Mouse (Mus musculus): ENCODE data around the gene Agr2. TPM values are rescaled to one million over a fixed set of nuclear protein-coding genes. Genes with fewer than 3 reads are reported as not detected.
A peak's percentile ranks its signal among the peaks of the same experiment; 100 is the strongest.

Gene Agr2
- polyA plus RNA-seq, 1 experiment = 0.15 TPM

DNA sequence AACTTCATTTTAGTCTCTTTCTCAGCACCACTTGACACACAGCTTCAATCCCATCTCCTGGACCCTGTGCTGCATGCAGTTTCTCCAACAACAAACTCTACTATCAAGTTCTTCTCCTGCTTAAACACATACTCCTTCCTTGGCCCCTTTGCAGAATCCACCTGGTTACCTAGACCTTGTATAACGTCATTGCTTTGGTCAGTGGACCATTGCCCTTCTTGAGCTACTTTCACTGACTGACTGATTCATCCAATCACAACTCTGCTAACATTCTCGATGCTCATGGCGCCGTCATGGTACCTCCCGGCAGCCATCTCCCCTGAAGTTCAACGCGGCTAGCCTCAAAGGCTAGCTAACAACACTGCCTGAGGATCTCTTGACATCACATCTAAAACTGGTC lies 43.4 kb downstream of the Agr2 start:
- peaks cover 3% of the 10 kb centered on the region for H3K4me1 ChIP-seq (ENCODE audit: control insufficient read depth, insufficient read depth, low read length)
- H3K4me3 ChIP-seq (ENCODE audit: insufficient read depth, low read length) = no peak overlapping the region
- no peak overlapping the region for H3K27ac ChIP-seq (ENCODE audit: insufficient read depth, low read length)
- no peak for TF ChIP-seq POLR2A (IDR thresholded peaks at IDR 0.05; ENCODE audit: extremely low read depth, insufficient read depth, low read length)

DNA sequence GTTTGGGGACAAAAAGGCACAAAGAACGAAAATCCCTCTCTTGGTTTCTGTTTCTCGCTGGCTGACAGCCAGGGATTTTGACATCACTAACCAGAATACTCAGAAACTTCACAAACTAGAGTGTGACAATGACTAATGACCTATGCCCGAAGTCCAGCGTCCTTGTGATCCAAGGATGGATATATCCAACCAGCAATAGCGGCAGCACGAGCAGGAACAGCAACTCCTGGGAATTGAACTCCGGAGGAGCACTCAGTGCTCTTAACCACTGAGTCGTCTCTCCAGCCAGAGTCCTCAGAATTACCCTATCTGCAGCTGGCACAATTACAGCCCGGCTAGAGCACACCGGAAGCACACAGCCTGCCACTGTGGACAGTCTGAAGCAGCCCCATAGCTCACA lies 44.1 kb downstream of the Agr2 start:
- Histone ChIP-seq H3K4me3 (ENCODE audit: insufficient read depth, low read length) (no peak overlapping the region), H3K27ac (ENCODE audit: insufficient read depth, low read length) (no peak overlapping the region), H3K4me1 (ENCODE audit: control insufficient read depth, insufficient read depth, low read length) (peaks cover 3% of the 10 kb centered on the region)
- TF ChIP-seq CTCF (IDR thresholded peaks at IDR 0.05; ENCODE audit: extremely low read depth, insufficient read depth, low read length) = no peak
- TF ChIP-seq POLR2A (IDR thresholded peaks at IDR 0.05; ENCODE audit: extremely low read depth, insufficient read depth, low read length) = no peak

DNA sequence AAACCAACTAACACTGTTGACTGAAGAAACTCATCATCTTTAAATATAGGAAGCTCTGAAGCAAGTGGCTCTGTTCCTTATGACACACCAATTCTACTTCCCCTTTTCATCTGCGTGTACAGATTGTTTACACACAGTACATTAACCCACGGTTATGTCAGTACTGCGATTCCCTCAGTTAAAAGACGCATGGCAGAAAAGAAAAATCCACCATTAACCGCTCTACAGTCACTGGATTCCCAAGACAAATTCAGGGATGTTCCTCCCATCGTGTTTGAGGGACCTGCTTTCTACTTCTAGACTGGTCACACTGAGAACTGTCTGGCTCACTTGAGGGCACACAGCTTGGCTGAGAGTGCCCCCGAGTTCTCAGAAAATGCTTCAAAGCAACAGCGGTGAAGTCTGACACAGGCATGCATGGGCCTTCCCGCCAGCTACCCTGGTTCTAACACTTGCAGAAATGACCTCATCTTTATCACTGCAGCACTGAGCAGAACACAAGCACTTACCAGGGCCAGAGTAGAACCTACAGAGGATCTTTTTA lies 46.9 kb downstream of the Agr2 start:
- TF ChIP-seq POLR2A (IDR thresholded peaks at IDR 0.05; ENCODE audit: extremely low read depth, insufficient read depth, low read length) (no peak), CTCF (IDR thresholded peaks at IDR 0.05; ENCODE audit: extremely low read depth, insufficient read depth, low read length) (no peak)
- peak overlapping the region; percentile 97 for H3K4me3 ChIP-seq (ENCODE audit: insufficient read depth, low read length)
- H3K4me1 ChIP-seq (ENCODE audit: control insufficient read depth, insufficient read depth, low read length) = no peaks in the 10 kb centered on the region; the same call in 1 of the 2 replicates
- H3K27ac ChIP-seq (ENCODE audit: insufficient read depth, low read length) = peak overlapping the region; percentile 6; the same call in 1 of the 2 replicates

DNA sequence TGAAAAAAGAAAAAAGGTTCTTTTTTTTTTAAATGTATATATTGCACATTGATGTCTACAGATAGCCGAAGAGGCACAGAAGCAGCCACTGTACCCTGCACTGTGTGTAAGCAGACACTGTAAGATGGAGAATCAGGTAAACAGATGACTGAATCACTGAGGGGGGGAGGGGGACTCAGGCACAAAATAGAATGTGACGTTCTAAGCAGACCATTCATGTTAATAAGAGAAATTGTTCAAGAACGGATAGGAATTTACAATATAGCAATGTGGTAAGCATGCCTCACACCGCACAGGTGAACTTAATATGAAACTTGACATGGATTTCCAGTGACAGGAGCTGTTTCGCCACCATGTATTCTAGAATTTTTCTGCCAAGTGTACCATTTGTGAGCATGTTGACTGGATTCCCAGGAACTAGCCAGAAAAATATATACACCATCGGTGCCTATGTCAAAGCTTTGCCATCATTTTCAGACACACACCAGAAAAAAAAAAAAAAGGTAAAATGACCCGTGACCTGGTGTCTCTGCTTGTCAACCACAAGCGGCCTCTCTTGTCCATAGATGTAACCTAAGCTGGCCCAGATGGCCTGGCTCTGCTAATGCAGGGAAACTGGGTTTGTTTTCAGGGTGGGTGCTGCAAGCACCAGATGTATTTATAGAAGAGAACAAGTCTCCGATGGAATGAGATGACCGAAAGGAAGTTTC lies 48.0 kb downstream of the Agr2 start:
- peak overlapping the region; percentile 97 for H3K27ac ChIP-seq (ENCODE audit: insufficient read depth, low read length)
- TF ChIP-seq POLR2A (IDR thresholded peaks at IDR 0.05; ENCODE audit: extremely low read depth, insufficient read depth, low read length) = no peak
- no peak for TF ChIP-seq CTCF (IDR thresholded peaks at IDR 0.05; ENCODE audit: extremely low read depth, insufficient read depth, low read length)
- no peaks in the 10 kb centered on the region; the same call in 1 of the 2 replicates for H3K4me1 ChIP-seq (ENCODE audit: control insufficient read depth, insufficient read depth, low read length)
- H3K4me3 ChIP-seq (ENCODE audit: insufficient read depth, low read length) = peak overlapping the region; percentile 97

DNA sequence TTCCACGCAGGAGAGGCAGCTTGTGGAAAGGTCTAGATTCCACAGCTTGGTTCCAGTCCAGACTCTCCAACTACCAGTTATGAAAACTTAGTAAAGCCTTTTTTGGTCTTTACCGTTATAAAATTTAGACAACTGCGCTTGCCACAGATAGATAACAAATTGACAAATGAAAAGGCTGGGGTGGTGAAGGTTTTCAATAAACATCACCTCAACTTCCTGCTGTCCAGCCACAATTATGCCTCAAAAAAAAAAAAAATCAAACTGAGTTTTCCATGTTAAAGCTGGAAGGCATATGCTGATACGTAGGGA lies 48.5 kb downstream of the Agr2 start:
- peak overlapping the region; percentile 97 for H3K27ac ChIP-seq (ENCODE audit: insufficient read depth, low read length)
- peak overlapping the region; percentile 97 for H3K4me3 ChIP-seq (ENCODE audit: insufficient read depth, low read length)
- TF ChIP-seq CTCF (IDR thresholded peaks at IDR 0.05; ENCODE audit: extremely low read depth, insufficient read depth, low read length) (no peak), POLR2A (IDR thresholded peaks at IDR 0.05; ENCODE audit: extremely low read depth, insufficient read depth, low read length) (no peak)
- H3K4me1 ChIP-seq (ENCODE audit: control insufficient read depth, insufficient read depth, low read length) = no peaks in the 10 kb centered on the region

DNA sequence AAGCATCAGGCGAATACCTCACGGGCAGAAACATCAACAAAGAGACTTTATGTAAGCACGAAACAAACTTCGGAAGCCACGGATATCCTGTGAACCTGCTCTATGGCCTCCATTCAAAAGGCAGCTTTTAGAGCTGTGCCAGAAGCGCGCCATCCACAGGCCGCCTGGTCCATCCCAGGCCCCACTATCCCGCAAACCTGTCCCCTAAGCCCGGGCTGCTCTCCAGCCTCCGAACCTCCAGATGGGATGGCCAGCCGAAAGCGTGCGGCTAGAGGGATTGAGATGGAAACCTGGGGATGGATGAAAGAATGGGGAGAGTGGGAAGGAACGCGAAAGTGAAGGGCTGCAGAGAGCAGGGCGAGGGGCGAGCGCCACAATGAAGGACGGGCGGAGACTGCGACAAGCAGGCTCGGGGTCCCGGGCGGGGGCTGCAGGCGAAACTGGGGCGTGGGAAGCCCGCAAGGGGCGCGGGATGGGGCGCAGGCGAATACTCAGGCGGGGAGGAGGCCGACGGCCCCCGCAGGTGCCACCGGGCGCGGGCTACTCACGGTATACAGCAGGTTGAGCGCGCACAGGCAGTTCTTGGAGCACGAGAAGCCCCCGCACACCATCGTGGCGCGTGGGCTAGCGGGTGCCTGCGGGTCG lies 49.1 kb downstream of the Agr2 start:
- Histone ChIP-seq H3K27ac (ENCODE audit: insufficient read depth, low read length) (peak overlapping the region; percentile 97), H3K4me1 (ENCODE audit: control insufficient read depth, insufficient read depth, low read length) (no peaks in the 10 kb centered on the region), H3K4me3 (ENCODE audit: insufficient read depth, low read length) (peak overlapping the region; percentile 97)
- no peak for TF ChIP-seq CTCF (IDR thresholded peaks at IDR 0.05; ENCODE audit: extremely low read depth, insufficient read depth, low read length)
- no peak for TF ChIP-seq POLR2A (IDR thresholded peaks at IDR 0.05; ENCODE audit: extremely low read depth, insufficient read depth, low read length)

DNA sequence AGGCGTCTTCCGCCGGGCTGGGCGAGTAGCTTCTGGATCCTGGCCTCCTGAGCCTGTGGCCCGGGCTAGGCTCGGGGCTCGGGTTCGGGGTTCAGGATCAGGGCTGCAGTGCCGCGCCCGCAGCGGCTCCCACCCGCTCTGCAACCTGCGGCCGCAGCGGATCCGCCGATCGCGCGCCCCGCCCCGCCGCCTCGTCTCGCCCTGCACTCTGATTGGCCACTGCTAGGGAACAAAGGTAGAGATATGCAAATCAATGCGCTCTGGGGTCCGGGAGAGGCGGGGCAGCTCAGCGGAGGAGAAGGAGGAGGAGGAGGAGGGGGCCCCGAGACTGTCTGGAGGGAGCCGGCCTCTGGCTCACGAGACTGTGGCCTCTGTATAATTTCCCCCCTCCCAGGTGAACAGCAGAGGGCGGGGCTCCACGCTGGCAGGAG lies 49.7 kb downstream of the Agr2 start, which contains the start of gene Tspan13:
Gene Tspan13 (minus strand): TSS at position 153 of the 431 bp plus-strand sequence.
- H3K27ac ChIP-seq (ENCODE audit: insufficient read depth, low read length) = peak within 1 kb of the TSS; percentile 97
- peak within 1 kb of the TSS; percentile 97 for H3K4me3 ChIP-seq (ENCODE audit: insufficient read depth, low read length)
- TF ChIP-seq CTCF (IDR thresholded peaks at IDR 0.05; ENCODE audit: extremely low read depth, insufficient read depth, low read length) (no peak), POLR2A (IDR thresholded peaks at IDR 0.05; ENCODE audit: extremely low read depth, insufficient read depth, low read length) (peak; percentile 78)

DNA sequence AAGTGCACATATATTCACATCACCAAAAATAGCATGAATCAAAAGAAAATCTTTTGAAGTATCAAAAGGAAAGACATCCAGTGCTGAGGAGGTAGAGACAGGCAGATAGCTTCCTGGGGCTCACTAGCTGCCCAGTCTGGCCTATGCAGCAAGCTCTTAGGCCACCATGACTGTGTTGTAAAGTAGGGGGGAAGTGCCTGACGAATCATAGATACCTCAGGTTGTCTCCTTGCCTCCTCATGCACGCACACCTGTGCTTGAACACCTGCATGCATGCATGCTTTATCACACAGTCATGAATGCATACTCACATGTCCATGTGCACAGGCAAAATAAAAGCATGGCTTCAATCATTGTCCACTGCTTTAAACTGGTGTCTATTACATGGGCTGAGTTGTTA lies 52.0 kb downstream of the Agr2 start:
- Histone ChIP-seq H3K4me3 (ENCODE audit: insufficient read depth, low read length) (no peak overlapping the region), H3K4me1 (ENCODE audit: control insufficient read depth, insufficient read depth, low read length) (no peaks in the 10 kb centered on the region), H3K27ac (ENCODE audit: insufficient read depth, low read length) (no peak overlapping the region)
- TF ChIP-seq POLR2A (IDR thresholded peaks at IDR 0.05; ENCODE audit: extremely low read depth, insufficient read depth, low read length) (no peak), CTCF (IDR thresholded peaks at IDR 0.05; ENCODE audit: extremely low read depth, insufficient read depth, low read length) (no peak)

More for the DNA sequence above, 49.7 kb downstream of the Agr2 start, which contains the start of gene Tspan13:
- H3K4me1 ChIP-seq (ENCODE audit: control insufficient read depth, insufficient read depth, low read length) = no peaks in the 10 kb centered on the region

DNA sequence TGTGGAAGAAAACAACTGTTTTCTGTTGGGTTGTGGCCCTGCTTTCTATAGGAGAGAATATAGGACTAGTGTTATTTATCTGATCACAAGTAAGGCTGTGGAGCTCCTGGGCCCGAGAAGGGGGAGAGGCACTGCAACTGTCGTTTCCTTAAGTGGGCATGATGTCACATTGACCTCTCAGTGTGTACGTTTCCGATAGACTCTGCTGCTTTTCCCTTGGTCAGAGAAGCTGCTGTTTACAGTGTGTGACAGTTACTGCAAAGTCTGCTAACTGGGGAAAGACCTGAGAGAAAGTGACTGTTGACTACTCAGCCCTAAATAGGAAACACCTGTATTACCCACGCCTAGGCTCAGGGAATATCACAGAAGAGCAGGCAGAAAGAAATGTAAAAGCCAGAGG lies 53.5 kb downstream of the Agr2 start:
- TF ChIP-seq CTCF (IDR thresholded peaks at IDR 0.05; ENCODE audit: extremely low read depth, insufficient read depth, low read length) (no peak), POLR2A (IDR thresholded peaks at IDR 0.05; ENCODE audit: extremely low read depth, insufficient read depth, low read length) (no peak)
- Histone ChIP-seq H3K4me1 (ENCODE audit: control insufficient read depth, insufficient read depth, low read length) (no peaks in the 10 kb centered on the region), H3K27ac (ENCODE audit: insufficient read depth, low read length) (no peak overlapping the region), H3K4me3 (ENCODE audit: insufficient read depth, low read length) (no peak overlapping the region)

DNA sequence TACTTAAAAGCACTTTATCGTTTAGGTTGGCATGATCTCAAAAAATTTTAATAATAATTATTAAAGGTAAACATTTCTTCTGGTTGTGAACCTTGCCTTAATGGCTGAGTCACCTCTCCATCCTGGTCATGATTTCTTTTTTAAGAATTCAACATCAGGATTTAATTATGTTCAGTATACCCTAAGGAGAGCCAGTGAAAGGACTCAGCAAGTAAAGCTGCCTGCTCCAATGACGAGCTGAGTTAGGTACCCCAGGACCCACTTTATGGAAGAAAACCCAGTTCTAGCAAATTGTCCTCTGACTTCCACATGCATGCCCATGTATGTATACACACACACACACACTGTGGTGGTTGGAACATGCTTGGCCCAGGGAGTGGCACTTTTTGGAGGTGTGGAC lies 54.9 kb downstream of the Agr2 start:
- H3K27ac ChIP-seq (ENCODE audit: insufficient read depth, low read length) = no peak overlapping the region
- no peak for TF ChIP-seq CTCF (IDR thresholded peaks at IDR 0.05; ENCODE audit: extremely low read depth, insufficient read depth, low read length)
- H3K4me3 ChIP-seq (ENCODE audit: insufficient read depth, low read length) = no peak overlapping the region
- no peaks in the 10 kb centered on the region for H3K4me1 ChIP-seq (ENCODE audit: control insufficient read depth, insufficient read depth, low read length)

Data from cortical plate, adult 2 months (tissue).